Mouse (Mus musculus) limb, embryonic 12.5 days (tissue): Measurements from ENCODE around the gene Dnajb1. TPM values are rescaled to one million over a fixed set of nuclear protein-coding genes. Genes with fewer than 3 reads are reported as not detected.
A peak's percentile ranks its signal among the peaks of the same experiment; 100 is the strongest.

ENCODE experiments used
- ATAC-seq: fragments of 200-750 bp; cut with Nextera tagmentation; 2 replicates; pipeline ENCODE4 v1.8.0; 2017; ENCODE audit warnings: low read depth, moderate TSS enrichment; ENCODE audit not compliant: insufficient number of reproducible peaks, insufficient read depth, low FRiP score, low TSS enrichment
- H3K27ac ChIP-seq: fragments of 300-500 bp; sonication (generic); 2 replicates; pipeline ENCODE4 v1.5.1; 2016; ENCODE audit warnings: mild to moderate bottlenecking, moderate library complexity
- H3K27me3 ChIP-seq: fragments of 300-500 bp; sonication (generic); 2 replicates; pipeline ENCODE4 v1.6.1; 2016; ENCODE audit warnings: mild to moderate bottlenecking, moderate library complexity
- H3K36me3 ChIP-seq: fragments of 300-500 bp; sonication (generic); 2 replicates; pipeline ENCODE4 v1.6.1; 2016; ENCODE audit warnings: mild to moderate bottlenecking, moderate library complexity
- H3K4me1 ChIP-seq: fragments of 300-500 bp; sonication (generic); replicated peaks from 2 replicates; pipeline ENCODE4 v1.6.1; 2016
- H3K4me2 ChIP-seq: fragments of 300-500 bp; sonication (generic); 2 replicates; pipeline ENCODE4 v1.6.1; 2016; ENCODE audit warnings: mild to moderate bottlenecking, moderate library complexity
- H3K4me3 ChIP-seq: fragments of 300-500 bp; sonication (generic); replicated peaks from 2 replicates; pipeline ENCODE4 v1.5.1; 2016; ENCODE audit warnings: mild to moderate bottlenecking
- H3K9ac ChIP-seq: fragments of 300-500 bp; sonication (generic); replicated peaks from 2 replicates; pipeline ENCODE4 v1.6.1; 2016; ENCODE audit warnings: mild to moderate bottlenecking, moderate library complexity
- H3K9me3 ChIP-seq: fragments of 300-500 bp; sonication (generic); 2 replicates; pipeline ENCODE4 v1.6.1; 2016; ENCODE audit warnings: mild to moderate bottlenecking, moderate library complexity
- WGBS: fragments of 180-500 bp; shearing (Covaris S2); methylation state at CpG from one replicate; pipeline ENCODE4 v1.1.7; 2016; 5-methylcytosine and 5-hydroxymethylcytosine counted together
- polyA plus RNA-seq: library from polyadenylated mRNA; unstranded; fragments of >200 nt; fragmentation: Nextera tagmentation; extraction: Ambion mirVana; gene quantifications from 2 replicates; pipeline ENCODE4 v1.2.1, GENCODE M21; 2016

The Dnajb1 gene
- polyA plus RNA-seq, 1 experiment from 2014 or later: 72.8 TPM

DNA sequence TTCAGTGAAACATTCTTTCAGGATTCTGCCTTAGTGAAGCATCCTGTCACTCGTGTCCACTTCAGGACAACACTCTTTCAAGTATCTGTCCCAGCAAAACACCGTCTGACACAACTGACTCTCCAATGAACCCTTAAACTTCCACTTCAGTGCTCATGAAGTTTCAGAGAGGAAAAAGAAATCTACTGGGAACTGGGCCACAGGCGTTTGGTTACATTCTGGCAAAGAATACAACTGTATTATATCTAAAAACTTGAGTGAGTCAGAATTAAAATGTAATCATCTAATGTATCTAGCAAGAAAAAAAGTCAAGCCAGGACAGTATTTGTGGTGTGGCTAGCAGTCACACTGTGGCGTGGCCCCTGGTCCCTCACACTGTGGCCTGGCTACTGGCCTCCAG lies 30.9 kb downstream of the Dnajb1 start:
- Histone ChIP-seq H3K27ac (no peak overlapping the region), H3K36me3 (no peaks in the 10 kb centered on the region), H3K4me3 (no peak overlapping the region), H3K9me3 (peaks cover 8% of the 10 kb centered on the region; the same call in 1 of the 2 replicates), H3K4me1 (no peaks in the 10 kb centered on the region), H3K9ac (no peak overlapping the region), H3K4me2 (no peak overlapping the region), H3K27me3 (peaks cover 6% of the 10 kb centered on the region; the same call in 1 of the 2 replicates)
- ATAC-seq: no peak
- WGBS: 76% methylated on average over 4 of the region's 4 CpGs

DNA sequence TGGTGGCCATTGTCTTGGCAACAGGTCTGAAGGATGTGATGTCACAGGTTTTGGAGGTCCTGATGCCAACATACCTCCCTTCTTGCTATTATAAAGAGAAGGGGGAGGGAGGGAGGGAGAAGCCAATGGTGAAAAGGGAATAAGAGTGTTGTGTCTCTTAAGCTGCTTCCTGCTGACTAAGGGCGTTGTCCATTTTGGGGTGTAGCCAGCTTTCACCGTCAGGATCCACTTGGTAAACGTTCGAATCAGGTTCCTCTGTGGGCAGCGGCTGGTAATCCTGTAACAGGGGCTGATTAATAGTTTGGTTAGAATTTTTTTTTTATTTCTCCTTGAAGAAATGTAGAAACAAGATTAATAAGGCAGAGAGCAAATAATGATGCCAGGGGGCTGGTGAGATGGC lies 31.7 kb downstream of the Dnajb1 start:
- Histone ChIP-seq H3K9ac (no peak overlapping the region), H3K9me3 (peaks cover 8% of the 10 kb centered on the region; the same call in 1 of the 2 replicates), H3K4me1 (no peaks in the 10 kb centered on the region), H3K36me3 (no peaks in the 10 kb centered on the region), H3K27ac (no peak overlapping the region), H3K4me2 (no peak overlapping the region), H3K4me3 (no peak overlapping the region), H3K27me3 (peaks cover 6% of the 10 kb centered on the region; the same call in 1 of the 2 replicates)
- 77% methylated on average over 5 of the region's 5 CpGs for WGBS
- no peak for ATAC-seq

GRCm38 (mm10) chr8:83647511-83647910 lies 39.5 kb downstream of the Dnajb1 start:
- H3K27me3 ChIP-seq: peaks cover 6% of the 10 kb centered on the region; the same call in 1 of the 2 replicates
- 94% methylated on average over 11 of the region's 11 CpGs for WGBS
- no peaks in the 10 kb centered on the region for H3K4me1 ChIP-seq
- H3K9me3 ChIP-seq: 0 out of 2 replicates have a peak, but pooled peaks cover 9% of the 10 kb centered on the region
- H3K4me2 ChIP-seq: no peak overlapping the region
- H3K4me3 ChIP-seq: no peak overlapping the region
- H3K27ac ChIP-seq: no peak overlapping the region
- no peak overlapping the region for H3K9ac ChIP-seq
- H3K36me3 ChIP-seq: no peaks in the 10 kb centered on the region
- ATAC-seq: no peak

GRCm38 (mm10) chr8:83648031-83648430 lies 40.0 kb downstream of the Dnajb1 start:
- ATAC-seq: no peak
- Histone ChIP-seq H3K4me1 (peaks cover under 1% of the 10 kb centered on the region; the same call in 1 of the 2 replicates), H3K4me3 (no peak overlapping the region), H3K36me3 (no peaks in the 10 kb centered on the region), H3K27ac (no peak overlapping the region), H3K9me3 (0 out of 2 replicates have a peak, but pooled peaks cover 9% of the 10 kb centered on the region), H3K4me2 (no peak overlapping the region), H3K27me3 (0 out of 2 replicates have a peak, but pooled peaks cover 2% of the 10 kb centered on the region), H3K9ac (no peak overlapping the region)
- 94% methylated on average over 4 of the region's 4 CpGs for WGBS

DNA sequence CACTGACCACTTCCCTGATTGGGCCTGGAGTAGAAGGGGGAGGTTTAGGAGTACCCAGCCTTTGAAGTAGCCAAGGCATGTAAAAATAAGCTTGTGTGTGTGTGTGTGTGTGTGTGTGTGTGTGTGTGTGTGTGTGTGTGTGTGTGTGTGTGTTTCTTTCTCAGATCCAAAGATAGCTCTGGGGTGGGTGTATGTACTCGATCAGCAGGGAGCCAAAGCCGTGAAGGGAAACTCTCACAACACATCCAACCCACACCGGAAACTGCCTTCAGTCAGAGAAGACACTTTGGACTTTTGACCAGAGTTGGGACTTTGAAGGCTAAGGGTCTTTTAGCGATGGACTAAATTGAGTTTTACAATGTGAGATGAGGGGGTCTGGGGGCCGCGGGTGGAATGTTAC lies 41.7 kb downstream of the Dnajb1 start:
- H3K4me3 ChIP-seq: no peak overlapping the region
- no peaks in the 10 kb centered on the region for H3K36me3 ChIP-seq
- ATAC-seq: no peak
- H3K4me1 ChIP-seq: peaks cover 13% of the 10 kb centered on the region
- no peak overlapping the region for H3K9ac ChIP-seq
- 0 out of 2 replicates have a peak, but pooled peaks cover 9% of the 10 kb centered on the region for H3K9me3 ChIP-seq
- H3K4me2 ChIP-seq: no peak overlapping the region
- no peaks in the 10 kb centered on the region for H3K27me3 ChIP-seq
- no peak overlapping the region for H3K27ac ChIP-seq
- WGBS: 88% methylated on average over 6 of the region's 6 CpGs

- ATAC-seq: peak; percentile 93
- Histone ChIP-seq H3K27me3 (no peaks in the 10 kb centered on the region), H3K9ac (peak within 1 kb of the TSS; percentile 81), H3K27ac (peak within 1 kb of the TSS; percentile 87), H3K4me3 (peak within 1 kb of the TSS; percentile 85), H3K9me3 (0 out of 2 replicates have a peak, but pooled peaks cover 9% of the 10 kb centered on the region), H3K36me3 (peaks cover 17% of the 10 kb centered on the region; the same call in 1 of the 2 replicates), H3K4me1 (peaks cover 18% of the 10 kb centered on the region), H3K4me2 (peak within 1 kb of the TSS; percentile 96)
- WGBS: 6% methylated on average over 50 of the region's 50 CpGs
Observed at GRCm38 (mm10) chr8:83652030-83652743, 44.2 kb downstream of the Dnajb1 start, which contains the start of gene Gipc1. TSS of gene Gipc1 (plus strand) at chr8:83652677.

DNA sequence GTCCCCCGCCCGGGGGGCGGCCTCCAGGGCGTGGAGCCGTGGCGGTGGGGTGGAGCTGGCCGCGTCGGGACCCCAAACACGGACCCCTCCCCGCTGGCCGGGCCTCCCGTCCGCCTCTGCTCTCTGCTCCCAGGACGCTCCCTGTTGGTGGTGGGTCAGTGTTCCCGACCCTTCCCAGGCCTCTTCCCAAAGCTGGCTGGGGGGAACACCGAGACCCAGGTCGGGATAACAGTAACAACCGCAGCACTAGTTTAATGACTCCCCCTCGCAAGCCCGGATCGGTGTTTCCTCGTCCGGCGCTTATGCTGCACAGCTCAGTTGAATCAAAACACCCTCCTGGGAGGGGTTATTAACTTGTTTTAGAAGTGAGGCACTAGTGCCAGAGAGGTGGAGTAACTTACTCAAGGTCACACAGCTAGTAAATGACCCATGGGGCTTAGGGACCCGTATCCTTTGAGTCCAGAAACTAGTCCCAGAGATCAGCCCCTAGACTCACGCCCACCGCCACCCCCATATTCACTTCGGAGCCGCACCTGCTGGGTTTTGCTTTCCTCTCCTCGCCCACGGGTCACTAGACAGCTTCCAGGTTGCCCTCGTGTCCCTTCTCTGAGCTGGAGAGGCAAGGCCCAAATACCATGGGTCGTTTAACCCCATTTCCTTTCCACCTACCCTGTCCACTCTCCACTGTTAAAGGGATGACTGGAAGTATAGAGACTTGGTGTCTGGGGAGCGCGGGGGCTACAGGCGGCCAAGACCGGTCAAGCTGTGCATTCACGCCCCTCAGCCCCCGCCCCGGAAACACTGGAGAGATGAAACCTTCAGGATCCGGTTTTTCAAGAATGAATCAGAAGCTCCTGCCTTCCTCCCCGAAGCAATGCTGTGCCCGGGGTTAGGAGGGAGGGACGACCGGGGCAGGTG lies 45.0 kb downstream of the Dnajb1 start:
- peak overlapping the region; percentile 67 for H3K27ac ChIP-seq
- peaks cover 18% of the 10 kb centered on the region for H3K4me1 ChIP-seq
- H3K9me3 ChIP-seq: 0 out of 2 replicates have a peak, but pooled peaks cover 8% of the 10 kb centered on the region
- WGBS: 2% methylated on average over 45 of the region's 46 CpGs
- peak overlapping the region; percentile 81 for H3K9ac ChIP-seq
- H3K27me3 ChIP-seq: no peaks in the 10 kb centered on the region
- H3K4me3 ChIP-seq: peak overlapping the region; percentile 85
- peaks cover 22% of the 10 kb centered on the region; the same call in 1 of the 2 replicates for H3K36me3 ChIP-seq
- peak; percentile 46; the same call in 1 of the 2 replicates for ATAC-seq
- peak overlapping the region; percentile 96 for H3K4me2 ChIP-seq

DNA sequence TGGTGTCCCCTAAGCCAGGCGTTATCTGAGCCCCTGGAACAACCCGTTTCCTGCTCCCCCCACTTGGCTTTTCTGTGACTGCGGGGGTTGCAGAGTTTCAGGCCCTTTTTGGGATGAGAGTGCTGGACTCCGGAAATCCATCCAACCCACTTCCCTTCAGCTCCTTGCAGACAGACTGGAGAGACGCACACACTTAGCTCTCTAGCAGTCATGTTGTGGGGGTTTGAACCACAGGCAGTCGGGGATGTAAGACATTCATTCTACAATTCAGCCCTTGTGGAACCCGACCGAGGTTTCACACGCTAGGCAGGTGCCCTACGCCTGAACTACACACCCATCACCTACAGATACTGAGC lies 45.6 kb downstream of the Dnajb1 start:
- whole genome bisulfite sequencing: 47% methylated on average over 10 of the region's 10 CpGs
- H3K27me3 ChIP-seq: no peaks in the 10 kb centered on the region
- no peak for ATAC-seq
- H3K4me3 ChIP-seq: peak overlapping the region; percentile 85
- H3K9ac ChIP-seq: peak overlapping the region; percentile 81
- H3K4me2 ChIP-seq: peak overlapping the region; percentile 96
- H3K36me3 ChIP-seq: peaks cover 27% of the 10 kb centered on the region; the same call in 1 of the 2 replicates
- H3K9me3 ChIP-seq: 0 out of 2 replicates have a peak, but pooled peaks cover 5% of the 10 kb centered on the region
- peak overlapping the region; percentile 53 for H3K27ac ChIP-seq
- H3K4me1 ChIP-seq: peaks cover 18% of the 10 kb centered on the region

DNA sequence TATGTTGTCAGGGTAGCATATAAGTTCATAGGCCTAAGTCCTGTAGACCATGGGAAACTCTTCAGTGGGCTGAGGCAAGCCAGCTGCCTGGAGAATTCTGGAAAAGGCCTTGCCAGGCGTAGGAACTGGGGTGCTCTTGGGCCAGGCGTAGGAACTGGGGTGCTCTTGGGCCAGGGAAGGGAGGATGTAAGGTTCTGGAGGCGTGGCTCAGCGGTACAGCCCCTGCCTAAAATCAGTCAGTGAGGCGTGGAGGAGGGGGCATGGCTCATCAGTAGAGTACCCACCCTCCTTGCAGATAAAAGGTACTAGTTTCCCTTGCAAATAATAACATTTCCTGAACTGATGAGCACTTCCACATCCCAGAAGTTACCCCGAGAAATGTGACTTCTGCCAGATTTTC lies 46.7 kb downstream of the Dnajb1 start:
- Histone ChIP-seq H3K27me3 (no peaks in the 10 kb centered on the region), H3K9me3 (0 out of 2 replicates have a peak, but pooled peaks cover 5% of the 10 kb centered on the region), H3K36me3 (peaks cover 31% of the 10 kb centered on the region; the same call in 1 of the 2 replicates), H3K27ac (no peak overlapping the region), H3K4me3 (no peak overlapping the region), H3K4me2 (no peak overlapping the region), H3K4me1 (peaks cover 19% of the 10 kb centered on the region), H3K9ac (no peak overlapping the region)
- no peak for ATAC-seq
- WGBS: 93% methylated on average over 6 of the region's 6 CpGs

DNA sequence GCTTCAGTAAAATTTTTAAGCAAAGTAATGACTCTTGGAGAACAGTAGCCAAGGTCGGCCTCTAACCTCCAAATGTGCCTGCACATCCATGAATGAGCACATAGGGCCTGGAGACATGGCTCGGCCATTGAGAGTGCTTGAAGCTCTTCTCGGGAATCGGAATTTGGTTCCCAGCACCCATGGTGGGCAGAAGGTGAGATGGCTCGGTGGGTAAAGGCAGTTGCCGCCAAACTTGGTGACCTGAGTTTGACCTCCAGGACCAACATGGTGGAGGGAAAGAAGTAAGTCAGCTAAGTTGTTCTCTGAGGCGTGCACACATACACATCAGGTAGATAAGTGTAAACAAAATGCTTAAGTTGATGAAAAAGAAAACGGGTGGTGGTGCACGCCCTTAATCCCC lies 48.0 kb downstream of the Dnajb1 start:
- Histone ChIP-seq H3K9me3 (0 out of 2 replicates have a peak, but pooled peaks cover 4% of the 10 kb centered on the region), H3K9ac (no peak overlapping the region), H3K4me3 (no peak overlapping the region), H3K27me3 (no peaks in the 10 kb centered on the region), H3K4me1 (peaks cover 32% of the 10 kb centered on the region), H3K4me2 (no peak overlapping the region), H3K36me3 (peaks cover 31% of the 10 kb centered on the region; the same call in 1 of the 2 replicates), H3K27ac (no peak overlapping the region)
- 91% methylated on average over 9 of the region's 9 CpGs for WGBS
- ATAC-seq: no peak
